Mouse (Mus musculus) liver, embryonic 11.5 days (tissue): ENCODE results near the gene Myt1. TPM values are rescaled to one million over a fixed set of nuclear protein-coding genes. Genes with fewer than 3 reads are reported as not detected.
A peak's percentile ranks its signal among the peaks of the same experiment; 100 is the strongest.

Experiments
- ATAC-seq: fragments of 200-750 bp; cut with Nextera tagmentation; replicated peaks from 2 replicates; pipeline ENCODE4 v1.8.0; 2017; ENCODE audit warnings: moderate number of reproducible peaks, mild to moderate bottlenecking, moderate TSS enrichment, moderate library complexity; ENCODE audit not compliant: low FRiP score
- DNase-seq: peaks from one replicate; pipeline ENCODE4 v3.0.0-alpha.2; 2017; ENCODE audit warnings: low spot score
- H3K27ac ChIP-seq: fragments of 300-500 bp; sonication (generic); 2 replicates; pipeline ENCODE4 v1.5.1; 2014; ENCODE audit warnings: mild to moderate bottlenecking, low read depth, low read length, control low read depth
- H3K27me3 ChIP-seq: fragments of 300-500 bp; sonication (generic); replicated peaks from 2 replicates; pipeline ENCODE4 v1.6.1; 2014; ENCODE audit warnings: low read length, mixed read lengths; ENCODE audit not compliant: control insufficient read depth, insufficient read depth
- H3K36me3 ChIP-seq: fragments of 300-500 bp; sonication (generic); 2 replicates; pipeline ENCODE4 v1.6.1; 2014; ENCODE audit warnings: mild to moderate bottlenecking, low read length, moderate library complexity, mixed read lengths; ENCODE audit not compliant: control insufficient read depth, insufficient read depth
- H3K4me1 ChIP-seq: fragments of 300-500 bp; sonication (generic); replicated peaks from 2 replicates; pipeline ENCODE4 v1.6.1; 2014; ENCODE audit warnings: low read length, mixed read lengths; ENCODE audit not compliant: control insufficient read depth, insufficient read depth
- H3K4me2 ChIP-seq: fragments of 300-500 bp; sonication (generic); 2 replicates; pipeline ENCODE4 v1.6.1; 2014; ENCODE audit warnings: mild to moderate bottlenecking, control low read depth, moderate library complexity
- H3K4me3 ChIP-seq: fragments of 300-500 bp; sonication (generic); 2 replicates; pipeline ENCODE4 v1.5.1; 2014; ENCODE audit warnings: low read depth, low read length, control low read depth
- H3K9ac ChIP-seq: fragments of 300-500 bp; sonication (generic); 2 replicates; pipeline ENCODE4 v1.6.1; 2014; ENCODE audit warnings: low read depth, low read length, control low read depth
- H3K9me3 ChIP-seq: fragments of 300-500 bp; sonication (generic); 2 replicates; pipeline ENCODE4 v1.6.1; 2016; ENCODE audit warnings: low read length, inconsistent platforms, mixed read lengths; ENCODE audit not compliant: control insufficient read depth
- WGBS: fragments of 180-500 bp; shearing (Covaris S2); extraction: QIAGEN DNeasy Blood & Tissue Kit; methylation state at CpG from one replicate; pipeline ENCODE4 v1.1.7; 2014; 5-methylcytosine and 5-hydroxymethylcytosine counted together
- polyA plus RNA-seq: library from polyadenylated mRNA; unstranded; fragments of >200 nt; fragmentation: Nextera tagmentation; extraction: Ambion mirVana; gene quantifications from 2 replicates; pipeline ENCODE4 v1.2.1, GENCODE M21; 2014

Gene Myt1
- polyA plus RNA-seq, 1 experiment from 2014 or later = 0.03 TPM

DNA sequence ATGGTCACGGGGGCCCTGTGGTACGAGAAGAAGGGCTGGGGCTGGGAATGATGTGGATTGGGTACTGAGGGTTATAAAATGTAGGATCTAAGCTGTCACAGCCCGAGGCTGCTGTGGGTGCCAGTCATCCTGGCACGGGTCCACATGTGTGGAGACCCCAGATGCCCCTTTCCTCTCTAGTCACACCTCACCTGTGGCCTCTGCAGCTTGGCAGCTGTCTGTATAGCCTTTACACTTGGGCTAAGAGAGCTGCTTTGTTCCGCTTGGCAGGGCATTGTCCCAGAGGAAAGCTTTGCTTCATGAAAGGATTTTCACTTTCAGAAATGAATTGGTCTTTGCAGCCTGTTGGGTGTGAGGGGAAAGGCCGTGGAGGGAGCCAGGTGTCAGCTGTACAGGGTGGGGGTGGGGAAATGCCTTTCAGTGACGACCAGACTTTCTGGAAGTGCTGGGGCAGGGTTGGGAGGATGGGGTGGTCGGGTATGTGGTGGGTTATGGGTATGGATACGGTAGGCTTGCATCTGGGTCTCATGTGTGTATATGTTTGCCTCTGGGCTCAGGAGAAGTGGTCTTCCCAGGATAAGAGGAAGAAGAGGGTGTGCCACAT, 35.4 kb upstream of the Myt1 start:
- DNase-seq = no peak
- H3K9ac ChIP-seq = no peak overlapping the region
- no peaks in the 10 kb centered on the region for H3K4me1 ChIP-seq
- H3K27me3 ChIP-seq = no peaks in the 10 kb centered on the region
- H3K9me3 ChIP-seq = no peaks in the 10 kb centered on the region
- H3K36me3 ChIP-seq = no peaks in the 10 kb centered on the region
- no peak overlapping the region for H3K27ac ChIP-seq
- no peak overlapping the region for H3K4me3 ChIP-seq
- ATAC-seq = no peak
- 53% methylated on average over 9 of the region's 9 CpGs for WGBS
- H3K4me2 ChIP-seq = no peak overlapping the region

DNA sequence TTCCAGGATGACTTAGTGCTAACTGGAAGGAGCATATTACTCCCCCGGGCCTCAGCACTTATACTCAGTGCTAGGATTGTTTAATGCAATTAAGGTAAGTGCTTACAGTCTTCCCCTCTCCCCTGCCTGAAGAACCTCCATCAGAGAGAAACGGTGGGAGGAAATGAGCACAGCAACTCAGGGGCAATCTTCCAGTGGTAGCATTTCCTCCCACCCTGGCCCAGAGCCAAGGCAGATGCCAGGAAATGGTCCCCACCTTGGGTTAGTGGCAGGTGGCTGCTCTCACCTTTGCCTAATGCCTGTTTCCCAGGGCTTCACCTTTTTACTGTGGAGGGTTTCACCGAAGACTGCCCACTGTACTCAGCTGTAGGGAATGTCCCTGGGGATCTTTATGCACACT, 33.1 kb upstream of the Myt1 start:
- H3K36me3 ChIP-seq = no peaks in the 10 kb centered on the region
- H3K9me3 ChIP-seq = no peaks in the 10 kb centered on the region
- H3K4me3 ChIP-seq = no peak overlapping the region
- no peaks in the 10 kb centered on the region for H3K27me3 ChIP-seq
- H3K4me2 ChIP-seq = no peak overlapping the region
- no peak overlapping the region for H3K9ac ChIP-seq
- DNase-seq (no peak), ATAC-seq (no peak)
- no peak overlapping the region for H3K27ac ChIP-seq
- WGBS = 55% methylated on average over 3 of the region's 3 CpGs
- H3K4me1 ChIP-seq = no peaks in the 10 kb centered on the region

DNA sequence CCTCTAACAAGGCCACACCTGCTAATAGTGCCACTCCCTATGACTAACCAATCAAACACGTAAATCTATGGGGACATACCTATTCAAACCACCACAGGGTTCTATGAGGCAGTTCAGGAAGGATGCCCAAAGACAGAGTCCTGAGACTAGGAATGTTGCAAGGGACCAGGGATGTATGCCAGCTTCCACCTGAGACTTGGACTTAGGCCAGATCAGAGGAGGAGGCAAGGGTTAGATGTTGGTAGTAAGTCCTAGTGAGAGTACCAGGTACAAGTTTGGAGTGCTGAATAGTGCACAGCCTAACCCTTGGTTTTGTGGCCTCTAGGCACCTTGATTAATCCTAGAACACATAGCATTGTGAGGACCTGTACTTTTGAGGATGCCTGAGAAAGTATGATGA, 10.5 kb upstream of the Myt1 start:
- Histone ChIP-seq H3K27me3 (no peaks in the 10 kb centered on the region), H3K4me3 (no peak overlapping the region), H3K36me3 (no peaks in the 10 kb centered on the region), H3K4me1 (no peaks in the 10 kb centered on the region), H3K9ac (no peak overlapping the region), H3K4me2 (no peak overlapping the region), H3K27ac (no peak overlapping the region), H3K9me3 (no peaks in the 10 kb centered on the region)
- 68% methylated on average over 1 of the region's 1 CpGs for WGBS
- ATAC-seq (no peak), DNase-seq (no peak)

DNA sequence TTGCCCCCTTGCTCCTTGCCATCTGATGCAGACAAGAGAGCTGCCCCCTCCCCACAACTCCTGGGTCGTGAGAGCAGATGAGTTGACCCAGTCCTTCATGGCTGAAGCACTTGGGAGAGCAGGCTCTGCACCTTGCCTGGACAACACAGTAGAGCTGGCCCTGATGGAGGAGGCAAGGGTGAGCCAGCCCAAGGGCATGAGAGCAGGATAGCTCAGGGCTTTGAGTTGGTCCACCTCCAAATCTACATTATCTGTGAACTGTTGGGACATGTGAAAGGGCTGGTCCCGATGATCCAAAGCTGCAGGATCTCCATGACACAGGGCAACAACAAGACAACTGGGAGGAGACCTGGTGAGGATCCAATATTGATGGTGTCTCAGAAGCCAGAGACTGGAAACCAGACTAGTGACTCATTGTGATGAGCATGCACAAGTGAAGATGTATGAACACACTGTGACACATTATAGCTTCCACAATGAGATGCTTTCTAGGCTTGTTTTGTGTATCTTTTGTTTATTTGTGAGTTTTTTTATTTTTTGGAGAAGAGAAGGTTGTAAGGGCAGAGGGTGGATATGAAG, 4.9 kb upstream of the Myt1 start:
- no peak overlapping the region for H3K27ac ChIP-seq
- DNase-seq = no peak
- no peaks in the 10 kb centered on the region for H3K9me3 ChIP-seq
- H3K36me3 ChIP-seq = no peaks in the 10 kb centered on the region
- H3K27me3 ChIP-seq = 0 out of 2 replicates have a peak, but pooled peaks cover 3% of the 10 kb centered on the region
- no peak overlapping the region for H3K4me2 ChIP-seq
- 58% methylated on average over 2 of the region's 2 CpGs for WGBS
- no peak overlapping the region for H3K9ac ChIP-seq
- no peaks in the 10 kb centered on the region for H3K4me1 ChIP-seq
- H3K4me3 ChIP-seq = no peak overlapping the region
- no peak for ATAC-seq

DNA sequence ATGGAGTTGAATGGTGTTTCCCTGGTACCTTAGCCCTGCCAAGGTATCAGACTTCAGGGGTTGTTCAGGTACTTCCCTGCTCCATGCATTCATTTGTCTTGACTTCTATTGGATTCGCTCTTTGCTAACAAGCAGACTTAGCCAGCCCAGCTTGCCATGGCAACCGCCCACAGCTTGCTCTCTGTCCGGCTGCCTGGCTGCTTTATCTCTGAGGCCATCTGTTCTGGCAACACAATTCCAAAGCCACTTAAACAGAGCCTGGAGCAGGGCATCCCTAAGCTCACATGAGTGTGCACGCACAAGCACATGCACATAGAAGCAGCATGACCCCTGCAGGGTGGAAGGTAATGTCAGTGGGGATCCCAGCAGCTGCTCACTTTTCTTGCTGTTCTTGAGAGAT, 4.1 kb upstream of the Myt1 start:
- H3K4me2 ChIP-seq = no peak overlapping the region
- no peak overlapping the region for H3K9ac ChIP-seq
- no peaks in the 10 kb centered on the region for H3K4me1 ChIP-seq
- H3K27ac ChIP-seq = no peak overlapping the region
- no peaks in the 10 kb centered on the region for H3K36me3 ChIP-seq
- H3K27me3 ChIP-seq = peaks cover 11% of the 10 kb centered on the region; the same call in 1 of the 2 replicates
- no peak for ATAC-seq
- no peak for DNase-seq
- no peaks in the 10 kb centered on the region for H3K9me3 ChIP-seq
- no peak overlapping the region for H3K4me3 ChIP-seq
- 42% methylated on average over 4 of the region's 4 CpGs for WGBS

DNA sequence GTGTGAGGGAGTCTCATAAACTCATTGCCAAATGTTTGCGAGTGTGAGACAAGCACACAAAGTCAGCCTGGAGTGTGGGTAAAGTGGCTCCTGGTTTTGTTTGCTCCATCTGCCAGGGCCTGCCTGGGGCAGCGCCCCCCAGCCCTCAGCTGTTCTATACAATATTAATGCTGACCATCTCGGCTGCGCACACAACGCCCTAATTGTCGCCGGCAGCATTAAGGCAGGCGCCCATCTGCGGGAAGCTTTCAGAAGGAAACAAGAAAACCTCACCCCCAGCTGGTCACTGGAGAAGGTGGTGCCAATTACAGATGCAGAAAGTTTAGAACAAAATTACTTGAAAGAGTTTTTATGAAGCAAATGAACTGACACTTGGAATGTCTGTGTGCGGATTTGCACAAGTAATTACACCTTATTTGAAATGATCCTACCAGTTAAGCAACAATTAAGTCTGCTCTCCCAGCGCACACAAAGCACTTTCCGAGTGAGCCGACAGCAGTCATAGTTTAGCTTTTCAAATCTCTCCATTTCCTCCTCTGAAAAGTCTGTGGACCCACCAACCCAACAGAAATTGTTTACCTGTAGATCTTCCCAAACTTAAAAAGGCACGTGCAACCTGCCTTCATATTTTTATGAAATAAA, 875 bp downstream of the Myt1 start:
- H3K36me3 ChIP-seq = no peaks in the 10 kb centered on the region
- no peak overlapping the region for H3K4me2 ChIP-seq
- H3K27me3 ChIP-seq = peaks cover 12% of the 10 kb centered on the region; the same call in 1 of the 2 replicates
- WGBS = 45% methylated on average over 14 of the region's 14 CpGs
- no peak overlapping the region for H3K4me3 ChIP-seq
- H3K9me3 ChIP-seq = no peaks in the 10 kb centered on the region
- DNase-seq (no peak), ATAC-seq (no peak)
- H3K27ac ChIP-seq = no peak overlapping the region
- H3K9ac ChIP-seq = no peak overlapping the region
- H3K4me1 ChIP-seq = no peaks in the 10 kb centered on the region

DNA sequence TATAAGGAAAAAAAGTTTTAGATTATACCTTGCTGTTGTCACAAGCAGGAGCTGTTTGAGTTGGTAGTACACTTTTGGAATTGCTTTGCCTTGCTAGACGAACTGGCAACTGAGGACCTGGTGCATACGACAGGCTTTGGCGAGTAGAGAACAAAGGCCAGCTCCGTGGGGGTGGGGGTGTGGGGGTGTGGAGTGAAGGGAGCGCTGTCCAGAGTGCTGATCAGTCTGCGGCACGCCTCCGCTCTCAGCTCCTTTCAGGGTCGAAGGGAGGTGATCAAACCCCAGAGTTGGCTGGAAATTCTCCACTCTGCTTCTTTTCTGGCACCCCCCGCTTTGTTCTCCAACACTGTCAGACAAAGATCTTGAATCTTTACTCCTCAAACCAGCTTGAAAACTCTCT, 1.5 kb downstream of the Myt1 start:
- no peak overlapping the region for H3K27ac ChIP-seq
- H3K9me3 ChIP-seq = no peaks in the 10 kb centered on the region
- no peak overlapping the region for H3K4me3 ChIP-seq
- H3K4me2 ChIP-seq = no peak overlapping the region
- 3% methylated on average over 10 of the region's 10 CpGs for WGBS
- H3K36me3 ChIP-seq = no peaks in the 10 kb centered on the region
- peaks cover 12% of the 10 kb centered on the region; the same call in 1 of the 2 replicates for H3K27me3 ChIP-seq
- ATAC-seq (no peak), DNase-seq (peak; percentile 34)
- no peaks in the 10 kb centered on the region for H3K4me1 ChIP-seq
- H3K9ac ChIP-seq = no peak overlapping the region

DNA sequence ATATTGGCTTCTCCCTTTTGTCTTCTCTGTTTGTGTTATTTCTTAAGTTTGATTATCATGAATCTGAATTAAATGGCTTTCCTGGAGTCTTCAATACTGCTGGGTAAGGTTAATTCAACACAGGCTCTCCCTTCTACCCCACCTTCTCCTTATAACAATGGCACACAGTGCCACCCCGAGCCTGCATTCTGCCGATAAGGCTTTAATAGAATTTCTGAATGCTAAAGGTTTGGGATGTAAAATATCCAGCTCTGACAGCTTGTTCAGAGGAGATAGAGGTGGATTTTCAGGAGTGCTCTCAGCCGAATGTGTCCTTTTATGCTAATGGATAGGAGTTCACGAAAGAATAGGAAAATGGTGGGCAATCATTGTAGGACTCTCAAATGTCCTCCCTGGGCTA, 2.1 kb downstream of the Myt1 start:
- peaks cover 12% of the 10 kb centered on the region; the same call in 1 of the 2 replicates for H3K27me3 ChIP-seq
- H3K9ac ChIP-seq = no peak overlapping the region
- no peak overlapping the region for H3K27ac ChIP-seq
- DNase-seq (no peak), ATAC-seq (no peak)
- H3K9me3 ChIP-seq = no peaks in the 10 kb centered on the region
- no peak overlapping the region for H3K4me3 ChIP-seq
- H3K4me1 ChIP-seq = no peaks in the 10 kb centered on the region
- no peak overlapping the region for H3K4me2 ChIP-seq
- no peaks in the 10 kb centered on the region for H3K36me3 ChIP-seq
- 78% methylated on average over 4 of the region's 4 CpGs for WGBS
